Mouse (Mus musculus) neural tube, embryonic 11.5 days (tissue): ENCODE results near the gene Mchr1. TPM values are rescaled to one million over a fixed set of nuclear protein-coding genes. Genes with fewer than 3 reads are reported as not detected.
A peak's percentile ranks its signal among the peaks of the same experiment; 100 is the strongest.

Experiments
- ATAC-seq: fragments of 200-750 bp; cut with Nextera tagmentation; 2 replicates; pipeline ENCODE4 v1.8.0; 2017; ENCODE audit warnings: moderate number of reproducible peaks, mild to moderate bottlenecking, moderate TSS enrichment, moderate library complexity; ENCODE audit not compliant: insufficient read depth, low FRiP score, low TSS enrichment
- DNase-seq: peaks from one replicate; pipeline ENCODE4 v3.0.0-alpha.2; 2015; ENCODE audit warnings: low spot score
- H3K27ac ChIP-seq: fragments of 300-500 bp; sonication (generic); 2 replicates; pipeline ENCODE4 v1.5.1; 2014; ENCODE audit warnings: low read depth, mild to moderate bottlenecking, low read length
- H3K27me3 ChIP-seq: fragments of 300-500 bp; sonication (generic); 2 replicates; pipeline ENCODE4 v1.6.1; 2014; ENCODE audit warnings: mild to moderate bottlenecking, low read length, mixed read lengths; ENCODE audit not compliant: control insufficient read depth, insufficient read depth
- H3K36me3 ChIP-seq: fragments of 300-500 bp; sonication (generic); 2 replicates; pipeline ENCODE4 v1.6.1; 2014; ENCODE audit warnings: mild to moderate bottlenecking, low read length, moderate library complexity, mixed read lengths; ENCODE audit not compliant: control insufficient read depth, insufficient read depth
- H3K4me1 ChIP-seq: fragments of 300-500 bp; sonication (generic); 2 replicates; pipeline ENCODE4 v1.6.1; 2014; ENCODE audit warnings: low read length, mixed read lengths; ENCODE audit not compliant: control insufficient read depth, insufficient read depth
- H3K4me2 ChIP-seq: fragments of 300-500 bp; sonication (generic); 2 replicates; pipeline ENCODE4 v1.6.1; 2014; ENCODE audit warnings: low read depth, mild to moderate bottlenecking, moderate library complexity
- H3K4me3 ChIP-seq: fragments of 300-500 bp; sonication (generic); 2 replicates; pipeline ENCODE4 v1.5.1; 2014; ENCODE audit warnings: low read depth, low read length
- H3K9ac ChIP-seq: fragments of 300-500 bp; sonication (generic); 2 replicates; pipeline ENCODE4 v1.6.1; 2014; ENCODE audit warnings: mild to moderate bottlenecking, low read length
- H3K9me3 ChIP-seq: fragments of 300-500 bp; sonication (generic); 2 replicates; pipeline ENCODE4 v1.6.1; 2016; ENCODE audit warnings: low read length; ENCODE audit not compliant: control insufficient read depth
- WGBS: fragments of 180-500 bp; shearing (Covaris S2); extraction: QIAGEN DNeasy Blood & Tissue Kit; methylation state at CpG from one replicate; pipeline ENCODE4 v1.1.7; 2014; 5-methylcytosine and 5-hydroxymethylcytosine counted together
- polyA plus RNA-seq: library from polyadenylated mRNA; unstranded; fragments of >200 nt; fragmentation: Nextera tagmentation; extraction: Ambion mirVana; gene quantifications from 2 replicates; pipeline ENCODE4 v1.2.1, GENCODE M21; 2014

The Mchr1 gene
- 0.77 and 1.1 TPM in 2 replicates for polyA plus RNA-seq

GRCm38 (mm10) chr15:81235086-81235920 is at the start of gene Mchr1:
TSS of gene Mchr1 (plus strand) at chr15:81235499.
- Histone ChIP-seq H3K9me3 (no peaks in the 10 kb centered on the region), H3K36me3 (no peaks in the 10 kb centered on the region), H3K27ac (no peak within 1 kb of the TSS), H3K4me2 (peak within 1 kb of the TSS; percentile 82), H3K27me3 (peaks cover 6% of the 10 kb centered on the region; the same call in 1 of the 2 replicates), H3K4me3 (peak within 1 kb of the TSS; percentile 37), H3K9ac (peak within 1 kb of the TSS; percentile 55), H3K4me1 (no peaks in the 10 kb centered on the region)
- DNase-seq = peak; percentile 77
- 0 out of 2 replicates have a peak, but pooled peaks have one; percentile 50 for ATAC-seq
- 2% methylated on average over 24 of the region's 25 CpGs for WGBS

GRCm38 (mm10) chr15:81189061-81189460 is 46.2 kb upstream of the Mchr1 start:
- H3K36me3 ChIP-seq = no peaks in the 10 kb centered on the region
- WGBS = 97% methylated on average over 2 of the region's 2 CpGs
- no peaks in the 10 kb centered on the region for H3K27me3 ChIP-seq
- ATAC-seq = no peak
- H3K4me1 ChIP-seq = peaks cover 8% of the 10 kb centered on the region
- H3K9ac ChIP-seq = no peak overlapping the region
- peak overlapping the region; percentile 93; the same call in 1 of the 2 replicates for H3K4me3 ChIP-seq
- no peak overlapping the region for H3K27ac ChIP-seq
- H3K4me2 ChIP-seq = peak overlapping the region; percentile 84
- H3K9me3 ChIP-seq = no peaks in the 10 kb centered on the region
- no peak for DNase-seq

GRCm38 (mm10) chr15:81190011-81190629 is 45.2 kb upstream of the Mchr1 start:
- H3K9me3 ChIP-seq = no peaks in the 10 kb centered on the region
- no peaks in the 10 kb centered on the region for H3K36me3 ChIP-seq
- under 1% methylated on average over 20 of the region's 46 CpGs for WGBS
- peak overlapping the region; percentile 88 for H3K9ac ChIP-seq
- peaks cover 8% of the 10 kb centered on the region for H3K4me1 ChIP-seq
- H3K4me2 ChIP-seq = peak overlapping the region; percentile 84
- ATAC-seq (no peak; the same call in 1 of the 2 replicates), DNase-seq (no peak)
- H3K27ac ChIP-seq = 0 out of 2 replicates have a peak overlapping the region, but pooled peaks have one; percentile 2
- no peaks in the 10 kb centered on the region for H3K27me3 ChIP-seq
- H3K4me3 ChIP-seq = peak overlapping the region; percentile 93

GRCm38 (mm10) chr15:81190630-81191178 is 44.6 kb upstream of the Mchr1 start, which contains the start of gene Mrtfa:
TSS of gene Mrtfa (minus strand) at chr15:81190757.
- 0 out of 2 replicates have a peak within 1 kb of the TSS, but pooled peaks have one; percentile 2 for H3K27ac ChIP-seq
- under 1% methylated on average over 33 of the region's 48 CpGs for WGBS
- peak; percentile 99 for DNase-seq
- no peaks in the 10 kb centered on the region for H3K36me3 ChIP-seq
- no peaks in the 10 kb centered on the region for H3K27me3 ChIP-seq
- H3K4me1 ChIP-seq = peaks cover 8% of the 10 kb centered on the region
- peak within 1 kb of the TSS; percentile 88 for H3K9ac ChIP-seq
- H3K4me3 ChIP-seq = peak within 1 kb of the TSS; percentile 93
- ATAC-seq = peak; percentile 98
- no peaks in the 10 kb centered on the region for H3K9me3 ChIP-seq
- peak within 1 kb of the TSS; percentile 84 for H3K4me2 ChIP-seq

GRCm38 (mm10) chr15:81191303-81191702 is 44.0 kb upstream of the Mchr1 start:
- no peak overlapping the region for H3K27ac ChIP-seq
- 29% methylated on average over 9 of the region's 9 CpGs for WGBS

GRCm38 (mm10) chr15:81192316-81192715 is 43.0 kb upstream of the Mchr1 start:
- Histone ChIP-seq H3K4me2 (no peak overlapping the region), H3K27ac (no peak overlapping the region), H3K27me3 (no peaks in the 10 kb centered on the region), H3K9me3 (no peaks in the 10 kb centered on the region), H3K4me1 (peaks cover 8% of the 10 kb centered on the region), H3K4me3 (no peak overlapping the region), H3K36me3 (no peaks in the 10 kb centered on the region), H3K9ac (no peak overlapping the region)
- ATAC-seq (no peak), DNase-seq (no peak)
- WGBS = 95% methylated on average over 5 of the region's 5 CpGs

More at GRCm38 (mm10) chr15:81191303-81191702, 44.0 kb upstream of the Mchr1 start:
- H3K36me3 ChIP-seq = no peaks in the 10 kb centered on the region
- no peak for DNase-seq
- H3K4me1 ChIP-seq = peaks cover 8% of the 10 kb centered on the region
- peak overlapping the region; percentile 47 for H3K4me2 ChIP-seq
- no peak for ATAC-seq
- H3K4me3 ChIP-seq = peak overlapping the region; percentile 38
- no peaks in the 10 kb centered on the region for H3K9me3 ChIP-seq
- peak overlapping the region; percentile 46 for H3K9ac ChIP-seq
- H3K27me3 ChIP-seq = no peaks in the 10 kb centered on the region

- Histone ChIP-seq H3K4me1 (peaks cover 8% of the 10 kb centered on the region), H3K4me3 (no peak overlapping the region), H3K9me3 (no peaks in the 10 kb centered on the region), H3K27me3 (no peaks in the 10 kb centered on the region), H3K9ac (no peak overlapping the region), H3K36me3 (no peaks in the 10 kb centered on the region), H3K27ac (no peak overlapping the region), H3K4me2 (no peak overlapping the region)
- DNase-seq (no peak), ATAC-seq (no peak)
- 94% methylated on average over 8 of the region's 8 CpGs for WGBS
Observed at GRCm38 (mm10) chr15:81192858-81193257, 42.4 kb upstream of the Mchr1 start.

GRCm38 (mm10) chr15:81194791-81195190 is 40.5 kb upstream of the Mchr1 start:
- H3K4me2 ChIP-seq = no peak overlapping the region
- no peak overlapping the region for H3K4me3 ChIP-seq
- H3K36me3 ChIP-seq = no peaks in the 10 kb centered on the region
- WGBS = 91% methylated on average over 6 of the region's 6 CpGs
- ATAC-seq (no peak), DNase-seq (no peak)
- H3K9ac ChIP-seq = no peak overlapping the region
- H3K27me3 ChIP-seq = no peaks in the 10 kb centered on the region
- no peak overlapping the region for H3K27ac ChIP-seq
- no peaks in the 10 kb centered on the region for H3K4me1 ChIP-seq
- no peaks in the 10 kb centered on the region for H3K9me3 ChIP-seq
